Mouse (Mus musculus) embryonic facial prominence, embryonic 11.5 days (tissue): ENCODE measurements at regions not wholly inside any gene's neighbourhood (a gene's known extent, or its start where the extent isn't known, plus 50 kb on each side); places are given as distances from the start of the nearest gene placed in this dataset.
A peak's percentile ranks its signal among the peaks of the same experiment; 100 is the strongest.

ENCODE experiments used
- ATAC-seq: fragments of 200-750 bp; cut with Nextera tagmentation; replicated peaks from 2 replicates; pipeline ENCODE4 v1.8.0; 2017; ENCODE audit warnings: low read depth; ENCODE audit not compliant: insufficient number of reproducible peaks, low FRiP score, low TSS enrichment
- DNase-seq: peaks from one replicate; pipeline ENCODE4 v3.0.0-alpha.2; 2015; ENCODE audit warnings: low spot score
- H3K27ac ChIP-seq: fragments of 300-500 bp; sonication (generic); replicated peaks from 2 replicates; pipeline ENCODE4 v1.5.1; 2014; ENCODE audit warnings: mild to moderate bottlenecking, low read depth, low read length, control low read depth
- H3K27me3 ChIP-seq: fragments of 300-500 bp; sonication (generic); 2 replicates; pipeline ENCODE4 v1.6.1; 2014; ENCODE audit warnings: mild to moderate bottlenecking, low read length, moderate library complexity, mixed read lengths; ENCODE audit not compliant: control insufficient read depth, insufficient read depth
- H3K36me3 ChIP-seq: fragments of 300-500 bp; sonication (generic); replicated peaks from 2 replicates; pipeline ENCODE4 v1.6.1; 2014; ENCODE audit warnings: low read depth, mild to moderate bottlenecking, low read length, moderate library complexity, mixed read lengths; ENCODE audit not compliant: control insufficient read depth, insufficient read depth
- H3K4me1 ChIP-seq: fragments of 300-500 bp; sonication (generic); 2 replicates; pipeline ENCODE4 v1.6.1; 2014; ENCODE audit warnings: low read length, mixed read lengths; ENCODE audit not compliant: control insufficient read depth, insufficient read depth
- H3K4me2 ChIP-seq: fragments of 300-500 bp; sonication (generic); 2 replicates; pipeline ENCODE4 v1.6.1; 2014; ENCODE audit warnings: low read depth, mild to moderate bottlenecking, control low read depth, low read length, moderate library complexity
- H3K4me3 ChIP-seq: fragments of 300-500 bp; sonication (generic); 2 replicates; pipeline ENCODE4 v1.5.1; 2014; ENCODE audit warnings: low read depth, low read length, control low read depth
- H3K9ac ChIP-seq: fragments of 300-500 bp; sonication (generic); replicated peaks from 2 replicates; pipeline ENCODE4 v1.6.1; 2014; ENCODE audit warnings: mild to moderate bottlenecking, control low read depth, low read length
- H3K9me3 ChIP-seq: fragments of 300-500 bp; sonication (generic); replicated peaks from 2 replicates; pipeline ENCODE4 v1.6.1; 2016; ENCODE audit warnings: mild to moderate bottlenecking, low read length, inconsistent platforms, mixed read lengths; ENCODE audit not compliant: control insufficient read depth
- WGBS: fragments of 180-500 bp; shearing (Covaris S2); extraction: QIAGEN DNeasy Blood & Tissue Kit; methylation state at CpG from one replicate; pipeline ENCODE4 v1.1.7; 2014; 5-methylcytosine and 5-hydroxymethylcytosine counted together

GRCm38 (mm10) chr1:12510129-12510816 lies 1096.4 kb downstream of the A830018L16Rik start:
- Histone ChIP-seq H3K27me3 (no peaks in the 10 kb centered on the region), H3K4me1 (no peaks in the 10 kb centered on the region), H3K9me3 (no peaks in the 10 kb centered on the region), H3K9ac (no peak overlapping the region), H3K4me3 (no peak overlapping the region), H3K4me2 (no peak overlapping the region), H3K27ac (0 out of 2 replicates have a peak overlapping the region, but pooled peaks have one; percentile 25), H3K36me3 (no peaks in the 10 kb centered on the region)
- DNase-seq: peak; percentile 53
- 58% methylated on average over 10 of the region's 10 CpGs for WGBS
- ATAC-seq: no peak

- no peaks in the 10 kb centered on the region for H3K4me1 ChIP-seq
- H3K9me3 ChIP-seq: no peaks in the 10 kb centered on the region
- no peaks in the 10 kb centered on the region for H3K36me3 ChIP-seq
- H3K27me3 ChIP-seq: no peaks in the 10 kb centered on the region
- WGBS: 84% methylated on average over 4 of the region's 4 CpGs
- ATAC-seq: no peak
- H3K4me2 ChIP-seq: no peak overlapping the region
- no peak for DNase-seq
- no peak overlapping the region for H3K27ac ChIP-seq
- no peak overlapping the region for H3K4me3 ChIP-seq
- no peak overlapping the region for H3K9ac ChIP-seq
Measured at GRCm38 (mm10) chr1:12519601-12520000, 1105.7 kb downstream of the A830018L16Rik start.

- no peak overlapping the region for H3K4me3 ChIP-seq
- DNase-seq: no peak
- no peak overlapping the region for H3K27ac ChIP-seq
- 77% methylated on average over 4 of the region's 4 CpGs for WGBS
- no peaks in the 10 kb centered on the region for H3K9me3 ChIP-seq
- H3K36me3 ChIP-seq: no peaks in the 10 kb centered on the region
- no peak overlapping the region for H3K4me2 ChIP-seq
- H3K27me3 ChIP-seq: no peaks in the 10 kb centered on the region
- H3K9ac ChIP-seq: no peak overlapping the region
- no peak for ATAC-seq
- no peaks in the 10 kb centered on the region for H3K4me1 ChIP-seq
Measured at GRCm38 (mm10) chr1:12555859-12556258, 1142.0 kb downstream of the A830018L16Rik start.

DNA sequence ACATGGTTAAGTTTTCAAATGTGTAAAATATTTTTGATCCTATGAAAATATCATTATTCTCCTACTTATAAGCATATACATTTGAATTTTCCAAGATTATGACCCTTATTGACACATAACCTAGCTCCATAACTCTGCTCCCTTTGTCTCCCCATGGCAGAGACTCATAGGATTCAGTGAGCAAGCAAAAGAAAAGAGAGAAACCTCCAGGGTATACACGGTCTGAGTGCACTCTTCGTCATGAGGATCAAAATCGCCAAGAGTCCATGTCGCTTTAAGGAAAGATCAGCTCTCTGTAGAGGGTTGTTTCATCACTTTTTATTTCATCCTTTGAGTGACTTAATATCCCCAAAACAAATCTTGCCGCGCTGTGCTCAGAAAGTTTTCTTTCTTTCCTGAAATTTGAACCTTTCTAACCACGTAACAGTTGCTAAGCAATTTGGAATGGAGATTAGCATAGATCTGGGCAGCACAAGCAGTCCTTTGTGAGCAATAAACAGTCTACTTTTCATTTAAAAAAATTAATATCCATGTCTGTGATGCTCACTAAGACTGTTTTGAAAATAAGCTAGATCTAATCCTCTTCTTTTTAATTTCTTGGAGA lies 1158.0 kb downstream of the A830018L16Rik start:
- 33% methylated on average over 7 of the region's 7 CpGs for WGBS
- Histone ChIP-seq H3K9me3 (no peaks in the 10 kb centered on the region), H3K4me3 (no peak overlapping the region), H3K27ac (no peak overlapping the region), H3K36me3 (no peaks in the 10 kb centered on the region), H3K27me3 (no peaks in the 10 kb centered on the region), H3K9ac (no peak overlapping the region), H3K4me2 (no peak overlapping the region), H3K4me1 (no peaks in the 10 kb centered on the region)
- DNase-seq (peak; percentile 62), ATAC-seq (peak; percentile 59; the same call in 1 of the 2 replicates)

DNA sequence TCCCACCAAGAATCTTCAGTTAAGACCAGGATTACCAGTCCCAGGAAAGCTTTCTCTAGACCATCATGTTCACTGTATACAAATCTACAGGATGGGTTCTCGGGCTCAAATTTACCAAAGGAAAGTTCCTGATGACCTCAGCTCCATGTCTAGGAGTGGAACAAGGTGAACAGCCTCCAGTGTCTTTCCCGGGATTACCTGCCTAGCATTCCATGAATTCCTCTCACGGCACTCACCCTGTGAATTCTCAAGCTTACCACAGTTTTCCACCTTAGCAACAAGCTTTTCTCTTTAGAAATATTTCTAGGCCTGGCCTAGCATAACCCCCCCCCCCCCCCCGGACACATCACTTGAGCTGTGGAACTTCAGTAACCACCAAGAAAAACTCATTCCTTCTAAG lies 1158.9 kb downstream of the A830018L16Rik start:
- Histone ChIP-seq H3K27ac (no peak overlapping the region), H3K27me3 (no peaks in the 10 kb centered on the region), H3K4me3 (no peak overlapping the region), H3K4me1 (no peaks in the 10 kb centered on the region), H3K4me2 (no peak overlapping the region), H3K9ac (no peak overlapping the region), H3K9me3 (no peaks in the 10 kb centered on the region), H3K36me3 (no peaks in the 10 kb centered on the region)
- 67% methylated on average over 4 of the region's 4 CpGs for WGBS
- ATAC-seq: no peak
- no peak for DNase-seq

GRCm38 (mm10) chr1:12574274-12574673 lies 1160.4 kb downstream of the A830018L16Rik start:
- Histone ChIP-seq H3K9ac (no peak overlapping the region), H3K9me3 (no peaks in the 10 kb centered on the region), H3K27me3 (no peaks in the 10 kb centered on the region), H3K4me1 (no peaks in the 10 kb centered on the region), H3K4me3 (no peak overlapping the region), H3K4me2 (no peak overlapping the region), H3K36me3 (no peaks in the 10 kb centered on the region), H3K27ac (no peak overlapping the region)
- DNase-seq: no peak
- 77% methylated on average over 5 of the region's 5 CpGs for WGBS
- no peak for ATAC-seq

GRCm38 (mm10) chr1:12577027-12577703 lies 1163.3 kb downstream of the A830018L16Rik start:
- ATAC-seq (no peak; the same call in 1 of the 2 replicates), DNase-seq (peak; percentile 68)
- H3K9me3 ChIP-seq: no peaks in the 10 kb centered on the region
- H3K27ac ChIP-seq: peak overlapping the region; percentile 2; the same call in 1 of the 2 replicates
- H3K27me3 ChIP-seq: no peaks in the 10 kb centered on the region
- peak overlapping the region; percentile 26 for H3K9ac ChIP-seq
- no peaks in the 10 kb centered on the region for H3K4me1 ChIP-seq
- no peaks in the 10 kb centered on the region for H3K36me3 ChIP-seq
- peak overlapping the region; percentile 13; the same call in 1 of the 2 replicates for H3K4me2 ChIP-seq
- 4% methylated on average over 12 of the region's 13 CpGs for WGBS
- H3K4me3 ChIP-seq: no peak overlapping the region

DNA sequence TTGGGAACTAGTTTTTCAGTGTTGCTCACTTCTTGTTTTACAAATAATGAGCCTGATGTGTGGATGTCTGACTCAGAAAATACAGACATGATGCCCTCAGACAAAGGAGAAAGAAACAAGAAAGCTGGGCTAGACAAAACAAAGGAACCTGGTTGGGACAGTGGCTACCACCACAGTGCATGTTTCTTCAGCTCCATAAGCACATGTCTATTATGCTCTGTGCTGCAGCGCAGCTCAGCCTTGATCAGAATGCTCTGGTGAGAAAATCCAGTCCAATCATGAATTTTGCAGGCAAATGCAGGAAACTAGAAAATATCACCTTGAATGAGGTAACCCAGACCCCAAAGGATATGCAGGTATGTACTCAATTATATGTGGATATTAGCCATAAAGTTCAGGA lies 1164.1 kb downstream of the A830018L16Rik start:
- no peak for DNase-seq
- Histone ChIP-seq H3K4me2 (no peak overlapping the region), H3K4me1 (no peaks in the 10 kb centered on the region), H3K27ac (no peak overlapping the region), H3K27me3 (no peaks in the 10 kb centered on the region), H3K36me3 (no peaks in the 10 kb centered on the region), H3K4me3 (no peak overlapping the region), H3K9me3 (no peaks in the 10 kb centered on the region), H3K9ac (no peak overlapping the region)
- no peak for ATAC-seq
- 86% methylated on average over 1 of the region's 1 CpGs for WGBS
